Mouse (Mus musculus) embryonic facial prominence, embryonic 14.5 days (tissue): ENCODE results near the gene Pkd1l3. TPM values are rescaled to one million over a fixed set of nuclear protein-coding genes. Genes with fewer than 3 reads are reported as not detected.

Experiments used
- ATAC-seq: fragments of 200-750 bp; cut with Nextera tagmentation; 2 replicates; pipeline ENCODE4 v1.8.0; 2017; ENCODE audit warnings: low read depth, moderate number of reproducible peaks, moderate TSS enrichment
- DNase-seq: peaks from one replicate; pipeline ENCODE4 v3.0.0-alpha.2; 2015; ENCODE audit warnings: low spot score
- H3K27ac ChIP-seq: fragments of 300-500 bp; sonication (generic); replicated peaks from 2 replicates; pipeline ENCODE4 v1.5.1; 2014; ENCODE audit warnings: low read depth, mild to moderate bottlenecking, low read length, moderate library complexity
- H3K27me3 ChIP-seq: fragments of 300-500 bp; sonication (generic); replicated peaks from 2 replicates; pipeline ENCODE4 v1.6.1; 2014; ENCODE audit warnings: low read length; ENCODE audit not compliant: control insufficient read depth, insufficient read depth
- H3K36me3 ChIP-seq: fragments of 300-500 bp; sonication (generic); 2 replicates; pipeline ENCODE4 v1.6.1; 2014; ENCODE audit warnings: low read length, mixed read lengths; ENCODE audit not compliant: control insufficient read depth, insufficient read depth
- H3K4me1 ChIP-seq: fragments of 300-500 bp; sonication (generic); 2 replicates; pipeline ENCODE4 v1.6.1; 2014; ENCODE audit warnings: antibody characterized with exemption, low read length; ENCODE audit not compliant: control insufficient read depth, insufficient read depth
- H3K4me2 ChIP-seq: fragments of 300-500 bp; sonication (generic); 2 replicates; pipeline ENCODE4 v1.6.1; 2014; ENCODE audit warnings: low read depth, mild to moderate bottlenecking, low read length, moderate library complexity, mixed read lengths
- H3K4me3 ChIP-seq: fragments of 300-500 bp; sonication (generic); 2 replicates; pipeline ENCODE4 v1.5.1; 2014; ENCODE audit warnings: low read depth, mild to moderate bottlenecking, low read length
- H3K9ac ChIP-seq: fragments of 300-500 bp; sonication (generic); 2 replicates; pipeline ENCODE4 v1.6.1; 2014; ENCODE audit warnings: low read depth, mild to moderate bottlenecking, low read length, moderate library complexity, mixed read lengths
- H3K9me3 ChIP-seq: fragments of 300-500 bp; sonication (generic); 2 replicates; pipeline ENCODE4 v1.6.1; 2016; ENCODE audit warnings: low read length; ENCODE audit not compliant: control insufficient read depth
- WGBS: fragments of 180-500 bp; shearing (Covaris S2); extraction: QIAGEN DNeasy Blood & Tissue Kit; methylation state at CpG from one replicate; pipeline ENCODE4 v1.1.7; 2014; 5-methylcytosine and 5-hydroxymethylcytosine counted together
- polyA plus RNA-seq: library from polyadenylated mRNA; unstranded; fragments of >200 nt; fragmentation: Nextera tagmentation; extraction: Ambion mirVana; gene quantifications from 2 replicates; pipeline ENCODE4 v1.2.1, GENCODE M21; 2014

Pkd1l3 gene
- polyA plus RNA-seq, result 0.24 TPM in 1 of 2 replicates, not detected in the other

DNA sequence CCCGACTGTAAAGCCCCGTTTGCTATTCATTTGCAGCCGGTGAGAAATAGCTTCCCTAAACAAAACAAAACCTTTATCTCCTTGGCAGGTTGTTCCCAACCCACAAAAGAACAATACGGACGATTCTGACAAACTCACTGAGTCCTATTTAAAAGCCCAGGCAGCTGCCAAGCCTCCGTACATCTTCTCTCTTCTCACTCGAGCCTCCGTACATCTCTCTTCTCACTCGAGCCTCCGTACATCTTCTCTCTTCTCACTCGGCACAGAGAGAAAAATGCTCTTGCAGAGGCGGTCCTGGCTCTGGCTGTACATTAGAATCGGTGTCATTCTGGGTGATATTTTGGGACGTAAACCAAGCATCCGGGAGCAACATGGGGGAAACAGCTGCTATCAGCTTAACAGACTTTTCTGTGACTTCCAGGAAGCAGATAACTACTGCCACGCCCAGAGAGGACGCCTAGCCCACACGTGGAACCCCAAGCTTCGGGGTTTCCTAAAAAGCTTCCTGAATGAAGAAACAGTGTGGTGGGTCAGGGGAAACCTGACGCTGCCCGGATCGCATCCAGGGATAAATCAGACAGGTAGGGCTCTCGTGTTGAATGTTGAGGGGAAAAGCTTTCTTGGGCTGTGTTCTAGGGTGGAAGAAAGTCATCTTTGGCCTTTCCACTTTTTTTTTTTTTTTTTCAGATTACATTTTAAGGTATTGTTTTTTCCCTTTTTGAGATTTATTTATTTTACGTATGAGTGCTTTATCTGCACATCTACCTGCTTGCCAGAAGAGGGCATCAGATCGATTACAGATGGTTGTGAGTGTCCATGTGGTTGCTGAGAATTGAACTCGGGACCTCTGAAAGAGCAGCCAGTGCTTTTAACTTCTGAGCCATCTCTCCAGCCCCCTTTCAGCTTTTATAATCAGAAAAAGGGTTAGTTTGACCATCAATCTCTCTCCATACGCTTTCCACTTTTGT lies at the start of gene Pkd1l3:
TSS of gene Pkd1l3 (plus strand) at position 275 of the 968 bp plus-strand sequence.
- Histone ChIP-seq H3K27ac (no peak within 1 kb of the TSS), H3K4me2 (peak within 1 kb of the TSS; percentile 28), H3K9me3 (peaks cover under 1% of the 10 kb centered on the region; the same call in 1 of the 2 replicates), H3K4me1 (no peaks in the 10 kb centered on the region), H3K9ac (0 out of 2 replicates have a peak within 1 kb of the TSS, but pooled peaks have one; percentile 14), H3K4me3 (no peak within 1 kb of the TSS), H3K27me3 (no peaks in the 10 kb centered on the region), H3K36me3 (no peaks in the 10 kb centered on the region)
- 61% methylated on average over 27 of the region's 27 CpGs for WGBS
- ATAC-seq, result no peak
- DNase-seq, result no peak

DNA sequence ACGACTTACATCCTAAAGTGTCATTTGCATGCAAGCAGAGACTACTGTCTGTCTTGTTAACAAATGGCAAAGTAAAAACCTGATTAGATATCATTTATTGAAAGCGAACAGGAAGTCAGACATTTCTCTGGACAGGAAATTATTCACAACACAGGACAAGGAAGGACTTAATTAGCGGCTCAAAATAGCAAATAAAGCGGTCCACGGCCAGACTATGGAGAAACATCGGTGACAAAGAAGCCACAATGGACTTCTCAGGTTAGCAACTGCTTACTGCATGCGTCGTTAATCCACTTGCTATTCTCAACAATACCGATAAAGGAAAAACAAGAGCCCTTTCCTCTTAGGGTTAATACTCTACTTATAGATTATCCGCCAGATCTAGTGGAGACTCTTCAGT lies 49.6 kb upstream of the Pkd1l3 start:
- Histone ChIP-seq H3K27ac (peak overlapping the region; percentile 87), H3K9ac (peak overlapping the region; percentile 91)
- DNase-seq, result no peak

DNA sequence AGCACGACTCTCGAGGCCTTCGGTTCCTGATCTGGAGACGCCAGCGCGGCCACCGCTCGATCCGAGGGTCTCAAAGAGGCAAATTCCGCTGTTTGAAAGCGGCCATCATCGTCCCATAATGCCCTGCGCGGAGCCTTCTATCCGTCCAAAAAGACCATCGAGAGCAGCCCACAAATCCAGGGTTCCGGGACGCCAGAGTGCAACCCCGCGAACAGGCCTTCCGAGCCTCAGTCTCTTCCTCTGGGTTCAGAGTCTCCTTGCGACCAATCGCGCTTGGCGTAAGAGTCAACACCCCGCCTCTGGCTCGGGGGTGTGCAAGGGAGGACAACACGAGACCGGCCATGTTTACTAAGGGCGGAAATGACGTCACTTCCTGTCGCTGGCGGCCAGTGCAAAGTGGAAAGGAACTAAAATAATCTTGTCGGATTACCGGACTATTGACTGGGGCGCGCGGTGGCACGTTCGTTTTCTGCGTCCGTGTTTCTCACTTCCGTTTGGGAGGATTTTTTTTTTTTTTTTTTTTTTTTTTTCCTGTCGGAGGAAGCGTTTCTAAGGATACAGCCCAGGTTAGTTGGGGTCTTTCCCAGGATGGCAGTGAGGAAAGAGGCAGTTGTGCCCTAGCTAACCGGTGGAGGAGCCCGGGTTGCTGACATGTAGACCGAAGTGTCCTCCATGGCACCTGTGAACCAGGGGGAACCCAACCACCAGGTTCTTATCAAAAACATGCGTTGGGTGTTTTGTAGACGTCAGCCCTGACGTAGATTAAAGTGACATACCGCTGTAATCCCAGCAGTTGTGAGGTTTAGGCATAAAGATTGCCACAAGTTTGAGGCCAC lies 48.6 kb upstream of the Pkd1l3 start, which contains the start of the genes Dhx38 and Txnl4b:
TSS of gene Dhx38 (minus strand) at position 364 of the 836 bp plus-strand sequence.
TSS of gene Txnl4b (plus strand) at position 395 of the 836 bp plus-strand sequence.
- Histone ChIP-seq H3K4me3 (peak within 1 kb of the TSS; percentile 72), H3K9me3 (no peaks in the 10 kb centered on the region), H3K36me3 (peaks cover 32% of the 10 kb centered on the region), H3K4me2 (peak within 1 kb of the TSS; percentile 82), H3K27me3 (no peaks in the 10 kb centered on the region), H3K27ac (peak within 1 kb of the TSS; percentile 87), H3K4me1 (peaks cover 15% of the 10 kb centered on the region), H3K9ac (peak within 1 kb of the TSS; percentile 91)
- DNase-seq (peak; percentile 100), ATAC-seq (peak; percentile 100)
- 1% methylated on average over 51 of the region's 52 CpGs for WGBS

More for the DNA sequence above, 49.6 kb upstream of the Pkd1l3 start:
- Histone ChIP-seq H3K9me3 (no peaks in the 10 kb centered on the region), H3K27me3 (no peaks in the 10 kb centered on the region), H3K4me3 (peak overlapping the region; percentile 72), H3K36me3 (peaks cover 40% of the 10 kb centered on the region), H3K4me1 (peaks cover 15% of the 10 kb centered on the region), H3K4me2 (peak overlapping the region; percentile 82)
- no peak for ATAC-seq
- WGBS, result 4% methylated on average over 10 of the region's 10 CpGs

DNA sequence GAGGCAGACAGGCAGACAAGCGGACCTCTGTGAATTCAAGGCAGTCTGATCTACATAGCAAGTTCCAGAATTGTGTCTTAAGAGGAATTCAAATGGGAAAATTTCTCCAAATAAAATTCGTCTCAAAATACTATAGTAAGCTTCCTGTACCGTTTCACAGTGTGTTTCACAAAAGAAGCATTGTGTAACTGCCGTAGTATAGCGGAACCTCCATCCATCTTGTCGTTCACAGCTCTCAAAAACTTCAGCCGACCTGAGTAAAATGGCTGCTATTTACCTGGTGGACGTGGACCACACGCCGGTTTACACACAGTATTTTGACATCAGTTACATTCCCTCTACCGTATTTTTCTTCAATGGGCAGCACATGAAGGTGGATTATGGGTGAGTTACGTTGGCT lies 43.2 kb upstream of the Pkd1l3 start:
- peaks cover 20% of the 10 kb centered on the region; the same call in 1 of the 2 replicates for H3K36me3 ChIP-seq
- DNase-seq (no peak), ATAC-seq (no peak)
- WGBS, result 88% methylated on average over 12 of the region's 12 CpGs
- no peak overlapping the region for H3K9ac ChIP-seq
- no peaks in the 10 kb centered on the region for H3K27me3 ChIP-seq
- H3K4me3 ChIP-seq, result no peak overlapping the region
- no peaks in the 10 kb centered on the region for H3K9me3 ChIP-seq
- no peak overlapping the region for H3K27ac ChIP-seq
- H3K4me2 ChIP-seq, result no peak overlapping the region
- H3K4me1 ChIP-seq, result peaks cover 6% of the 10 kb centered on the region; the same call in 1 of the 2 replicates

DNA sequence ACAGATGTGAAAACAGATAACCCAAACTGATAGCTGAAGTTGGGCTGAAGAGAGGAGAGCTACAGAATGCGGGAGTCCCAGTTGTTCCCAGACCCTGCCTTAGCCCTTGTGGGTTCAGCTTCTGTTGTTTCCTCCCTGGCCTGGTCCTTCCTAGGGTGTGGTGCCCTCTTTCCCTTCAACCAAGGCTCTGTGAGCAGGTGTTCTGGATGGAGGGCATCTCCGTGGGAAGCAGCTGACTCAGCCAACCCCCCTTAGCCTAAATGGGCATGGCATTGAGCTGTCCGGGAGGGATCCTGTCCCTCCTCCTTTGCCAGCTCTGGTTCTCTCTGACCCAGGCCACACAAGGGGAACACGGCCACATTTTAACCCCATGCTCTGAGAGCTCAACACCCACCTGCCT lies 38.0 kb upstream of the Pkd1l3 start:
- Histone ChIP-seq H3K4me1 (no peaks in the 10 kb centered on the region), H3K36me3 (peaks cover 11% of the 10 kb centered on the region; the same call in 1 of the 2 replicates), H3K27ac (no peak overlapping the region), H3K9me3 (0 out of 2 replicates have a peak, but pooled peaks cover 1% of the 10 kb centered on the region), H3K27me3 (no peaks in the 10 kb centered on the region), H3K4me3 (no peak overlapping the region), H3K4me2 (no peak overlapping the region), H3K9ac (no peak overlapping the region)
- WGBS, result 73% methylated on average over 4 of the region's 4 CpGs
- ATAC-seq (no peak), DNase-seq (no peak)

DNA sequence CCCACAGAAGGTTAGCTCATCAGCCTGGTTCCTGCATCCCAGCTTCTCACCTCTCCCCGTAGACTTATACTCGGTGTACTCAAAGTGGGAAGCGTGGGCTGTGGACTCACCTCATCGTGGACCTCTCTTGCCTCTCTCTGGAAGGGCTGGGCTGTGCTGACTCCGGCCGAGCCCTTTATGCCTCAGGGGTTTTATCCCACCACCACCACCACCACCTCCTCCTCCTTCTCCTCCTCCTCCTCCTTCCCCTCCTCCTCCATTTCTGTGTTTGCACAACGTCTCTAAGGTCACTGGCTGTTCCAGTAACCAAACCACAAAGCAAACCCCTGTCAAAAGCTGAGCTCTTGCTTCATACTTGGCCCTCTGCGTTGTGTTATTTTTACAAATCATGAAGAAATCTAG lies 35.4 kb upstream of the Pkd1l3 start, which contains the start of gene Hp:
TSS of gene Hp (minus strand) at position 273 of the 402 bp plus-strand sequence.
- no peak for ATAC-seq
- H3K4me2 ChIP-seq, result no peak within 1 kb of the TSS
- no peaks in the 10 kb centered on the region for H3K4me1 ChIP-seq
- 0 out of 2 replicates have a peak, but pooled peaks cover 3% of the 10 kb centered on the region for H3K9me3 ChIP-seq
- H3K9ac ChIP-seq, result no peak within 1 kb of the TSS
- H3K36me3 ChIP-seq, result no peaks in the 10 kb centered on the region
- WGBS, result 51% methylated on average over 8 of the region's 8 CpGs
- DNase-seq, result no peak
- H3K4me3 ChIP-seq, result no peak within 1 kb of the TSS
- H3K27me3 ChIP-seq, result no peaks in the 10 kb centered on the region
- no peak within 1 kb of the TSS for H3K27ac ChIP-seq

DNA sequence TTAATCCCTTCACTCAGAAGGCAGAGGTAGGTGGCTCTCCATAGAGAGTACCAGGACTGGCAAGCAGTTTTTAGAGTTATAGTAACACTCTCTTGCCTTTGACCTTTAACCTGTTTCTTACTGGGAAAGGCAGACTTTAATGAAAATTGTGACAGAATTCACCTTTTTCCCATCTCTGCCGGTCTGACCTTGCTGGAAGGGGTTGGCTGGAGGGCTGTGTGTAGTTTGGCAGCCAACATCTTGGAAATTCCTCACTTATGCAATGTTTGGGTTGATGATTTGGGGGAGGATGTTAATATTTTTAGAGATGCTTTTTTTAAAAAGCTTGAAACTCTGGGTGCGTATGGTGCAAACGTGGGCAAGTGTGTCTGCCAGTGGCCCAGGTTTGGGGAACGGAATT lies 30.0 kb upstream of the Pkd1l3 start:
- Histone ChIP-seq H3K9ac (no peak overlapping the region), H3K9me3 (0 out of 2 replicates have a peak, but pooled peaks cover 3% of the 10 kb centered on the region), H3K27ac (no peak overlapping the region), H3K27me3 (no peaks in the 10 kb centered on the region), H3K4me2 (no peak overlapping the region), H3K4me1 (no peaks in the 10 kb centered on the region), H3K4me3 (no peak overlapping the region), H3K36me3 (no peaks in the 10 kb centered on the region)
- no peak for ATAC-seq
- 78% methylated on average over 4 of the region's 4 CpGs for WGBS
- no peak for DNase-seq

DNA sequence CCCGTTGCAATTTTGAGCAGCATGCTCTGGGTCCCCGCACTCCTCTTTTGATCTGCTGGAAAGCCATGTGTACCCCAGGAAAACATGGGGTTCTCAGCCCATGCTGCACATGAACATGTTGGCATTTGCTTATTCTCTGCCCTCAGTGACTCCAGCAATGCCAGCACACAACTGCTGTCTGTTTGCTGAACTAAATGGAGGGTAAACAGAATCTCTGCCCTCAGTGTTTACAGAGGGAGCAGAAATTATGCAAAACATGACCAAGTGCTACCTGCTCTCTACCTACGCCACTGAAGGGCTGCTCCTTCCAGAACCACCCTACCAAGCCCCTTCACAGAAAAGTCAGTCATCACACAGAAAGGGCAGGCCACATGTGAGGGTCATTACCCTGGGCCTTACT lies 29.5 kb upstream of the Pkd1l3 start:
- no peak overlapping the region for H3K4me3 ChIP-seq
- no peaks in the 10 kb centered on the region for H3K36me3 ChIP-seq
- H3K4me2 ChIP-seq, result no peak overlapping the region
- WGBS, result 90% methylated on average over 3 of the region's 3 CpGs
- H3K27me3 ChIP-seq, result no peaks in the 10 kb centered on the region
- no peak for ATAC-seq
- H3K4me1 ChIP-seq, result no peaks in the 10 kb centered on the region
- no peak for DNase-seq
- 0 out of 2 replicates have a peak, but pooled peaks cover 3% of the 10 kb centered on the region for H3K9me3 ChIP-seq
- H3K9ac ChIP-seq, result no peak overlapping the region
- H3K27ac ChIP-seq, result no peak overlapping the region
